Mouse (Mus musculus) hindlimb bud, embryonic 11.5 days (tissue): Measurements from ENCODE around the gene Grid1.

Experiments used
- DNase-seq: peaks from one replicate; pipeline ENCODE4 v3.0.0-alpha.2; 2012; ENCODE audit warnings: low read depth, low spot score; ENCODE audit errors: extremely low spot score

The Grid1 gene

GRCm38 (mm10) chr14:34819919-34820652, at the start of gene Grid1:
Gene Grid1 (plus strand): TSS chr14:34820108.
- no peak for DNase-seq

- no peak for DNase-seq
These were observed 49.4 kb upstream of the Grid1 start for GRCm38 (mm10) chr14:34770467-34770866.

- no peak for DNase-seq
These were observed 48.3 kb upstream of the Grid1 start for GRCm38 (mm10) chr14:34771601-34772000.

GRCm38 (mm10) chr14:34772132-34772531, 47.8 kb upstream of the Grid1 start:
- DNase-seq, result no peak

GRCm38 (mm10) chr14:34773681-34774080, 46.2 kb upstream of the Grid1 start:
- no peak for DNase-seq

GRCm38 (mm10) chr14:34774231-34774630, 45.7 kb upstream of the Grid1 start:
- no peak for DNase-seq

GRCm38 (mm10) chr14:34776719-34777385, 43.1 kb upstream of the Grid1 start:
- no peak for DNase-seq

GRCm38 (mm10) chr14:34777810-34778209, 42.1 kb upstream of the Grid1 start:
- peak; percentile 67 for DNase-seq

- DNase-seq, result no peak
These were observed 41.1 kb upstream of the Grid1 start for GRCm38 (mm10) chr14:34778760-34779159.

GRCm38 (mm10) chr14:34793406-34794037, 26.4 kb upstream of the Grid1 start:
- no peak for DNase-seq

- peak; percentile 44 for DNase-seq
These were observed 9.0 kb upstream of the Grid1 start for GRCm38 (mm10) chr14:34810763-34811489.

GRCm38 (mm10) chr14:34811490-34811808, 8.5 kb upstream of the Grid1 start:
- no peak for DNase-seq

- DNase-seq, result no peak
These were observed 3.6 kb upstream of the Grid1 start for GRCm38 (mm10) chr14:34816301-34816700.

GRCm38 (mm10) chr14:34818387-34818980, 1.4 kb upstream of the Grid1 start:
- DNase-seq, result no peak

GRCm38 (mm10) chr14:34819121-34819918, 588 bp upstream of the Grid1 start:
- no peak for DNase-seq

GRCm38 (mm10) chr14:34820653-34821005, 721 bp downstream of the Grid1 start:
- DNase-seq, result no peak

- DNase-seq, result no peak
These were observed 1.4 kb downstream of the Grid1 start for GRCm38 (mm10) chr14:34821131-34821790.

GRCm38 (mm10) chr14:34823136-34823535, 3.2 kb downstream of the Grid1 start:
- DNase-seq, result no peak

GRCm38 (mm10) chr14:34824186-34824585, 4.3 kb downstream of the Grid1 start:
- no peak for DNase-seq

- DNase-seq, result no peak
These were observed 6.0 kb downstream of the Grid1 start for GRCm38 (mm10) chr14:34825902-34826301.
